Mouse (Mus musculus): ENCODE measurements around the gene March9.

March9 gene

DNA sequence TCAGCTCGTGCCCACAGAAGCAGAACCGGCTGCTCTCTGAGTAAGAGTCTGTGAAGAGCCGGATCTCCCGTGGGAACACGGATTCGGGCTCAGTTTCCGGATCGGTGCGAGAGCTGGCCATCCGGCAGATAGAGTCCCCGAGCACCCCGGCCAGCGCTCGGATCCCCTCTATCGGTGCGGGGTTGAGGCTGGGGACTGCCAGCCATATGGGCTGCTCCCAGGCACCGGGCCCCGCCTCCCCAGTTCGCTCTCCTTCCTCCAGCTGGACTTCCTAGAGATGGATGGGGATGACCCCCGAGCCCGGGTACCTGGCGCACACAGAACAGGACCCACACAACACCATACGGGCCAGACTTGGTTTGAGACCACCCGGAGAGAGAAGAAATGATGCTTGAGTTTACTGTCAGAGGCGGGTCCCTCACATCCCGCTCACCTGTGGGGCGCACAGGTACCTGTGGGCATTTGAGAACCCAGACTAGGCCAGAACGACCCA lies 18.7 kb downstream of the March9 start, which contains the start of the genes Mettl1 and Eef1akmt3:
TSS of gene Mettl1 (plus strand) at position 141 of the 493 bp plus-strand sequence.
TSS of gene Eef1akmt3 (minus strand) at position 240 of the 493 bp plus-strand sequence.
- peak; percentile 67 for DNase-seq (ENCODE audit: extremely low spot score, low spot score)

DNA sequence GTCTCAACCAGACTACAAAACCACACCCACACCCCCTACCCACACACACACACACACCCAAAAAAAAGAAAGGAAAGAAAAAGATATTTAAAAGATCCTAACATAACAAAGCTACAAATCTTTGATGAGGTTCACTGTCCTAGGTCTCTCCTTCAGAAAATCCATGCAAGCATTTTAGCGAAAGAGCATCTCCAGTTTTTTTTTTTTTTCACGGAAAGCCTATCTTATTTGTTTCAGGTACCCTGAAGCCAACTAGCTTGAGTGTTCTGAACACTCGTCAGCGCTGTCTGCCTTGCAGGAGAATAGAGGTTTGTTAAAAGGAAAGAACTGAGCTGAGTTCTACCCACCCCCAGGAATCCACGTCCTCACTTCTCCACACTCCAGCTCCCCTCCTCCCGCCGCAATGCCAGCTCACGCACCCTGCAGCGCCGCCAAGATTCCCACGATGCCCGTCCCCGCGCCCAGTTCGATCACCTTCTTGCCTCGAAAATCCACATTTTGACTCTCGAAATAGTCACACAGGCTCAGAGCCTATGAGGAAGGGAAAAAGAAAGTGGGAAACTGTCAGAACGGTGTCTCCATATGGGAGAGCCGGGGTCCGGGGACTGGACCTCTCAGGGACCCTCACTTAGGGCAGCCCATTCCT lies 19.3 kb downstream of the March9 start:
- DNase-seq (ENCODE audit: extremely low spot score, low spot score) = no peak

DNA sequence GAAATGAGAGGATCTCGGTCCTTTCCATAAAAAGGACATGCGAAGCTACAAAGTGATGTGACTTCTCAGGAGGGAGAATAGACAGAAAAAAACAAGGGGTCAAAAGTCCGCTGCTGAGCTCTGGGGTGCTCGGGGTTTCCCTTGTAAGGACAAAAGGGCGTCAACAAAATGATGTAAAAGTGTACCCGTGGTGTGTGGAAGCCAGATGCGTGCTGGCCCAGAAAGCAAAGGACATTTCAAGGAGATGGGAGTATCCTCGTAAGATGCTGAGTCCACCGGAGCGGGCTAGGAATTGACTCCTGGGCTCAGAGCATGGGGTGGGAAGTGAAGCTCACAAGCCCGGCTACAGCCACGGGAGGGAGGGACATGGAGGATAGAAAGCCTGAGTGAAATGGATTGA lies 22.3 kb downstream of the March9 start:
- no peak for DNase-seq (ENCODE audit: extremely low spot score, low spot score)

DNA sequence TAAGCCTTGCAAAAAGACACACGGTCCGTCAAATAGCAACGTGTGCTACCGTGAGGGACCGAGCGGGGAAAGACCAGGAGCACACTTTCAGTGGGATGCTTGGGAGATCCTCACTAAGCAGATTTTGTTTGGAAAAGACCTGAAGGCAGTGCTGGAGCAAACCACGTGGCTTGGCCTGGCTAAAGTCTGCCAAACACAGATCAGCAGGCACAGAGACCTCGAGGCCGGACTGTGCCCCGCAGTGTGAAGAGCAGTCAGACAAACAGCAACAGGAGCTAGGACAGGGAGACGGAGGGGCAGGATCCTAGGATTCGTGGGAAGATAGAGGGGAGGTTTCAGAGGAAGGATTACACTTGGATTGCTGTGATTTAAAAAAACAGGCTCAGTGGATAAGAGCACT lies 23.7 kb downstream of the March9 start:
- no peak for DNase-seq (ENCODE audit: extremely low spot score, low spot score)

DNA sequence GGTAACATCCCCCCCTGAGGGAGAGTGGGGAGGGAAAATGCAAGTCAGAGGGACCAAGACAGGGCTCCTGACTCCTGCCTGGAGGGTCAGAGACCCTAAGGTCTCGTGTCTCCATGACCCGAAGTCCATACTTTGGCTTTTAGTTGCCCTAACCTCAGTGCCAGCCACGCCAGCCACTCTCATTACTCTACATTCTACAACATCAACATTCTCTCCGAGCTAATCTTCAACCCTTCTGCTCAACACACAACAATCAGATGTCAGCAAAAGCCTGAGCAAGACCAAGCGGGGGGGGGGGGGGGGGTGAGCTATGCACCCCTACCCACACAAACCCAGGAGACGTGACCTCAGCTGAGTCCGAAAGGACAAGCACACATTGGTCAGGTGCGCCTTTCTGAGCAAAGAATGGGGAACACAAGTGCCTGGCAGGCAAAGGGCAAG lies 26.7 kb downstream of the March9 start:
- DNase-seq (ENCODE audit: extremely low spot score, low spot score) = no peak

DNA sequence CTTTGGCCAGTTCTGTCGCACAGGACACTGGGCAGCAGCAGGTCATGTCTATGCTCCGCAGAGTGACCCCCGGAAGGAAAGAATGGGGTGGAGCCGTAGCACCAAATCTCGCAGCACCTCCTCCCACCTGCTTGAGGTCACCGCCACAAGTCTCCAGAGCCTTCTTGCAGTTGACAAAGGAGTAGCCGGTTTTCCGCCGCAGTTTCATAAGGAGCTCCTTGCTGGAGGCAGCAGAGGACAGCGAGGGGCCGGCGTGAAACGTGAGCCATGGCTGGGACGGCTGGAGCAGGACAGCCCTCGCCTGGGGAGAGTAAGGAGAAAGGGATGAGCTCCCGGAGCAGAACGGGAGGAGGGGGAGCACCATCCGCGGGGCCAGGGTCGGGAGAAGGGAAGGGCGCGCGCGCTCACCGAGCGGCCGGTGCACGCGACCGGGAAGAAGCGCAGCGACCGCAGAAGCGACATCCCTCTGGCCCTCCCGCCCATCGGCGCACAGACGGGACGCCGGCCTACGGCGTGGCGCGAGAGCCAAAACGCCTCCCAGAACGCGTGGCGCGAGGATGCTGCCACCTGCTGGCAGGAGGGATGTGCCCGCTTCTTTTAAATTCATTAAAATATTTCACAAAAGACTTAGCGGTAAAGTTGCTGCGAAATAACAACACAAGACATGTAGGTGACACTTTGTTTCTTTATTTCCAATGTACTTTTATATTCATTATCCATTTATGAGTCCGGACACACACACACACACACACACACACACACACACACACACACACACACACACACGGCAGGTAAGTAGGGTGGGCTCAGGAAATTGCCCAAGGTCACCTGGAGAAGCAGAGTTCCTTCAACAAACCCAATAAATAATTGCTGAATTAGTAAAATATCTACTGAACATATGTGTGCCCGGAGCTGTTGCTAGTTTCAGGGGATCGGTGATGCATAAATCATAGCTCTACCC lies 29.4 kb downstream of the March9 start, which contains the start of gene Tsfm:
TSS of gene Tsfm (minus strand) at position 505 of the 961 bp plus-strand sequence.
- peak; percentile 94 for DNase-seq (ENCODE audit: extremely low spot score, low spot score)

DNA sequence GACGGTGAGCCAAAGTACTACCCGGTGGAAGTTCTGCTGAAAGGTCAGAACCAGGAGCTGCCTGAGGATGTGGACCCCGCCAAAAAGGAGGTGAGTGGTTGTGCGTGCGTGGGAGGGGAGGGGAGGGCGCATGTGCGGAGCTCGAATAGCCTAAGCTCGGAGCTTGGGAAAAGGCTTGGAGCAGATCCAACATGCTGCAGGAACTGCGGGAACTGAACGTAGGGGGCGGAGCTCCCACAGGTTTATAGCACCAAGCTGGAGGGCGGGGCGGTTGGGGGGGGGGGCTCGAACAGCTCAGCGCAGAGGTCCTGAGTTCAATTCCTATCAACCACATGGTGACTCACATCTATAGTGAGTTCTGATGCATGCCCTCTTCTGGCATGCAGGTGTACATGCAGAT lies 41.6 kb downstream of the March9 start:
- DNase-seq (ENCODE audit: extremely low spot score, low spot score) = no peak

DNA sequence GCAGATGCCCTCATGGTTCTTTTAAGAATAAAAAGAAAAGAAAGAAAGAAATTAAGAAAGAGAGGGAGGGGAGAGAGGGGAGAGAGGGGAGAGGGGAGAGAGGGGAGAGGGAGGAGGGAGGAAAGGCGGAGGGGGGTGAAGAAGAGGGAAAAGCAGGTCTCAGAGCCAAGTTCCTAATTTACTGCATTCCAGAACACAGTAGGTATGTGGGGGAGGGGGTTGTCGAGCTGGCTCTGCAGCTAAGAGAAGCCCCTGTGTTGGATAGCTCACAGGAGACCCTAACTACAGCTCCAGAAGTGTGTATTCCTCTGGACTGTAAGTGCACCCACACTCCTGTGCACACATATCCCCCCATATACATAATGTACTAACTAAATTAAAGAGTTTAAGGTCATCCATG lies 42.9 kb downstream of the March9 start:
- no peak for DNase-seq (ENCODE audit: extremely low spot score, low spot score)

DNA sequence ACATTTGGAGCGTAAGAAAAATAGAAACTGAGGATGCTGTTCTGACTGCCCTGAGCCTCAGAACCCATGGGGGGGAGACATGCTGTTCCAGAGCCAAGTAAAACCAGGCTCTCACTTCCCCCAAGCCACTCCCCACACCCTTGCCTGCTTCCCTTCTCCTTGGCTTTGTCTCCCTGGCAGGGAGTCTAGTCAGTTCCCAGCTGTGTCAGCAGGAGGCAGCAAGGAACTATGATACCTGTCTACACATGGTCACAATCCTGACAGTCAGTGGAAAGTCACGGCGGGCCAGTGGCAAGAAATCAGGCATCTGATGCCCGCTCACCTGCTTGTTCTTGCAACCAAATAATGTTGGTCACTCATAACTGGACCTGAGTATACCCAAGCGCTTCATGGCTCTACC lies 43.5 kb downstream of the March9 start:
- DNase-seq (ENCODE audit: extremely low spot score, low spot score) = no peak
